Mouse (Mus musculus): ENCODE data around the gene Rnf208. TPM values are rescaled to one million over a fixed set of nuclear protein-coding genes. Genes with fewer than 3 reads are reported as not detected.
"Not testable (repeated sequence)": the region's sequence is repeated elsewhere in the genome, so short reads cannot be mapped to it uniquely, and the experiment has no call there.

Gene Rnf208
- polyA plus RNA-seq, 1 experiment, result 49.1 TPM

GRCm38 (mm10) chr2:25244144-25244543, 2.1 kb downstream of the Rnf208 start:
- peak; percentile 59 for DNase-seq
- TF ChIP-seq POLR2A (IDR thresholded peaks at IDR 0.05; ENCODE audit: low read depth, low read length), result no peak
- no peak for TF ChIP-seq CTCF (conservative IDR thresholded peaks at IDR 0.05; ENCODE audit: insufficient read depth, insufficient read length, low read depth, low read length)
- H3K36me3 ChIP-seq (ENCODE audit: control insufficient read depth, insufficient read depth, low read length), result no peaks in the 10 kb centered on the region
- peaks cover 10% of the 10 kb centered on the region; the same call in 1 of the 2 replicates for H3K4me1 ChIP-seq (ENCODE audit: control insufficient read depth, insufficient read depth, low read length)
- H3K4me3 ChIP-seq (ENCODE audit: insufficient read depth, low read depth, low read length), result no peak overlapping the region
- H3K27me3 ChIP-seq (replicated peaks; ENCODE audit: control insufficient read depth, insufficient read depth, low read length), result no peaks in the 10 kb centered on the region
- no peak overlapping the region for H3K27ac ChIP-seq (ENCODE audit: insufficient read depth, low read depth, low read length)
- 86% methylated on average over 4 of the region's 4 CpGs for WGBS

- peaks cover under 1% of the 10 kb centered on the region; the same call in 1 of the 2 replicates for H3K4me1 ChIP-seq (ENCODE audit: control insufficient read depth, insufficient read depth, low read length)
- H3K27me3 ChIP-seq (replicated peaks; ENCODE audit: control insufficient read depth, insufficient read depth, low read length), result no peaks in the 10 kb centered on the region
- DNase-seq, result peak; percentile 69
- H3K27ac ChIP-seq (ENCODE audit: insufficient read depth, low read depth, low read length), result peak within 1 kb of the TSS; percentile 6; the same call in 1 of the 2 replicates
- 75% methylated on average over 10 of the region's 10 CpGs for WGBS
- no peak within 1 kb of the TSS for H3K4me3 ChIP-seq (ENCODE audit: insufficient read depth, low read depth, low read length)
- TF ChIP-seq CTCF (conservative IDR thresholded peaks at IDR 0.05; ENCODE audit: insufficient read depth, insufficient read length, low read depth, low read length) (no peak), POLR2A (IDR thresholded peaks at IDR 0.05; ENCODE audit: low read depth, low read length) (no peak)
- H3K36me3 ChIP-seq (ENCODE audit: control insufficient read depth, insufficient read depth, low read length), result no peaks in the 10 kb centered on the region
Observed at GRCm38 (mm10) chr2:25246183-25247072, 4.4 kb downstream of the Rnf208 start, which contains the start of gene AL732309.1. Gene AL732309.1, minus strand, starts transcription at chr2:25246863.

GRCm38 (mm10) chr2:25252331-25252730, 10.3 kb downstream of the Rnf208 start:
- H3K4me1 ChIP-seq (ENCODE audit: control insufficient read depth, insufficient read depth, low read length), result peaks cover 9% of the 10 kb centered on the region; the same call in 1 of the 2 replicates
- peak; percentile 59 for DNase-seq
- H3K36me3 ChIP-seq (ENCODE audit: control insufficient read depth, insufficient read depth, low read length), result no peaks in the 10 kb centered on the region
- no peak overlapping the region for H3K27ac ChIP-seq (ENCODE audit: insufficient read depth, low read depth, low read length)
- 92% methylated on average over 1 of the region's 1 CpGs for WGBS
- TF ChIP-seq CTCF (conservative IDR thresholded peaks at IDR 0.05; ENCODE audit: insufficient read depth, insufficient read length, low read depth, low read length) (peak; percentile 65), POLR2A (IDR thresholded peaks at IDR 0.05; ENCODE audit: low read depth, low read length) (no peak)
- no peak overlapping the region for H3K4me3 ChIP-seq (ENCODE audit: insufficient read depth, low read depth, low read length)
- H3K27me3 ChIP-seq (replicated peaks; ENCODE audit: control insufficient read depth, insufficient read depth, low read length), result no peaks in the 10 kb centered on the region

GRCm38 (mm10) chr2:25255284-25255779, 13.3 kb downstream of the Rnf208 start, which contains the start of gene Tmem203:
Gene Tmem203, plus strand, starts transcription at chr2:25255439.
- peak; percentile 93 for DNase-seq
- Histone ChIP-seq H3K4me3 (ENCODE audit: insufficient read depth, low read depth, low read length) (peak within 1 kb of the TSS; percentile 89), H3K4me1 (ENCODE audit: control insufficient read depth, insufficient read depth, low read length) (peaks cover 9% of the 10 kb centered on the region; the same call in 1 of the 2 replicates), H3K27me3 (replicated peaks; ENCODE audit: control insufficient read depth, insufficient read depth, low read length) (no peaks in the 10 kb centered on the region), H3K27ac (ENCODE audit: insufficient read depth, low read depth, low read length) (peak within 1 kb of the TSS; percentile 37), H3K36me3 (ENCODE audit: control insufficient read depth, insufficient read depth, low read length) (no peaks in the 10 kb centered on the region)
- no peak for TF ChIP-seq CTCF (conservative IDR thresholded peaks at IDR 0.05; ENCODE audit: insufficient read depth, insufficient read length, low read depth, low read length)
- peak; percentile 76 for TF ChIP-seq POLR2A (IDR thresholded peaks at IDR 0.05; ENCODE audit: low read depth, low read length)
- under 1% methylated on average over 39 of the region's 39 CpGs for WGBS

GRCm38 (mm10) chr2:25256443-25257109, 14.5 kb downstream of the Rnf208 start:
- not testable (repeated sequence) for H3K36me3 ChIP-seq (ENCODE audit: control insufficient read depth, insufficient read depth, low read length); H3K27ac ChIP-seq (ENCODE audit: insufficient read depth, low read depth, low read length); H3K4me1 ChIP-seq (ENCODE audit: control insufficient read depth, insufficient read depth, low read length); H3K27me3 ChIP-seq (replicated peaks; ENCODE audit: control insufficient read depth, insufficient read depth, low read length)
- DNase-seq, result peak; percentile 66
- peak overlapping the region; percentile 89; the same call in 1 of the 2 replicates for H3K4me3 ChIP-seq (ENCODE audit: insufficient read depth, low read depth, low read length)
- peak; percentile 39; the same call in 1 of the 2 replicates for TF ChIP-seq CTCF (conservative IDR thresholded peaks at IDR 0.05; ENCODE audit: insufficient read depth, insufficient read length, low read depth, low read length)
- 44% methylated on average over 12 of the region's 12 CpGs for WGBS

GRCm38 (mm10) chr2:25257250-25257649, 15.2 kb downstream of the Rnf208 start:
- H3K27ac ChIP-seq (ENCODE audit: insufficient read depth, low read depth, low read length); H3K27me3 ChIP-seq (replicated peaks; ENCODE audit: control insufficient read depth, insufficient read depth, low read length); H3K4me3 ChIP-seq (ENCODE audit: insufficient read depth, low read depth, low read length); H3K36me3 ChIP-seq (ENCODE audit: control insufficient read depth, insufficient read depth, low read length); DNase-seq: not testable (repeated sequence)
- H3K4me1 ChIP-seq (ENCODE audit: control insufficient read depth, insufficient read depth, low read length), result peaks cover 12% of the 10 kb centered on the region; the same call in 1 of the 2 replicates
- 83% methylated on average over 5 of the region's 5 CpGs for WGBS

- peak; percentile 46 for TF ChIP-seq CTCF (conservative IDR thresholded peaks at IDR 0.05; ENCODE audit: insufficient read depth, insufficient read length, low read depth, low read length)
- no peak for TF ChIP-seq POLR2A (IDR thresholded peaks at IDR 0.05; ENCODE audit: low read depth, low read length)
- DNase-seq, result no peak
- Histone ChIP-seq H3K27me3 (replicated peaks; ENCODE audit: control insufficient read depth, insufficient read depth, low read length) (no peaks in the 10 kb centered on the region), H3K4me1 (ENCODE audit: control insufficient read depth, insufficient read depth, low read length) (peaks cover 12% of the 10 kb centered on the region; the same call in 1 of the 2 replicates), H3K27ac (ENCODE audit: insufficient read depth, low read depth, low read length) (no peak overlapping the region), H3K36me3 (ENCODE audit: control insufficient read depth, insufficient read depth, low read length) (no peaks in the 10 kb centered on the region), H3K4me3 (ENCODE audit: insufficient read depth, low read depth, low read length) (no peak overlapping the region)
- 55% methylated on average over 2 of the region's 2 CpGs for WGBS
Observed at GRCm38 (mm10) chr2:25258887-25259286, 16.8 kb downstream of the Rnf208 start.

Measured in kidney, adult 2 months (tissue).